Comparison of ENCODE assay signal across 20 mouse cellular contexts in the genomic region with DNA sequence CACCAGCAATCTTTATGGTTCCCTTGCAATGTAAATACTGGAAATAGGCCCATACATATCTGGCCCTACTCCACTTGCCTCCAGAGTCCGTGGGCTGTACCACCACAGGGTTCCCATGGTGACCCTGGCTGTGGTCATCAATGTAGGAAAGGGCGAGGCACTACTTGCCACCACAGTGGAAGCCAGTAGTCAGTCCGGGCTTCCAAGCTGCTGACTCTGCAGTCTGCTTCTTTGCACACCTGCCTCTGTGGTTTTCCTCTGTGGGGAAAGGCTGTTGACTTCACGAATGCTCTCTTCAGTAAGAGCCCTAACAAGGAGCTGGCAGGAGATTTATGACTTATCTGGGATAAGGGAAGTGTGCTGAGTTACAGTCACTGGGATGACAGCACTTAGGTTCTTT. TPM values are rescaled to one million over a fixed set of nuclear protein-coding genes. Genes with fewer than 3 reads are reported as not detected.
DNase-seq lines count a peak whose midpoint lies in the region; ATAC-seq and TF ChIP-seq lines count a peak whose summit lies in the region.
"Had no signal": no experiment of that assay in that cellular context is flagged by ENCODE, and none has a peak within 500 bp of the region (broad histone marks: within the 10 kb centered on the region; RNA-seq: fewer than 3 reads in every experiment).

No protein-coding gene starts in this region.

- H3K27me3 ChIP-seq in C2C12 (ENCODE audit: control insufficient read depth, insufficient read depth, insufficient read length): no peaks in the 10 kb centered on the region
- H3K27me3 ChIP-seq in intestine, postnatal 0 days (replicated peaks; ENCODE audit: control insufficient read depth, insufficient read depth, low read length): no peaks in the 10 kb centered on the region
- H3K27me3 ChIP-seq: embryonic facial prominence, embryonic 15.5 days; limb, embryonic 12.5 days; liver, embryonic 13.5 days; midbrain, embryonic 13.5 days; stomach, embryonic 15.5 days had no signal

- TF ChIP-seq CTCF in C2C12 (IDR thresholded peaks at IDR 0.05; ENCODE audit: control insufficient read depth, insufficient read depth, insufficient read length): no peak
- TF ChIP-seq CTCF in intestine, postnatal 0 days (IDR thresholded peaks at IDR 0.05; ENCODE audit: low read depth): no peak

- no peaks in the 10 kb centered on the region for H3K9me3 ChIP-seq in intestine, postnatal 0 days (ENCODE audit: control insufficient read depth)
- H3K9me3 ChIP-seq: embryonic facial prominence, embryonic 15.5 days; heart, embryonic 10.5 days; limb, embryonic 12.5 days; liver, embryonic 13.5 days; midbrain, embryonic 13.5 days; stomach, embryonic 15.5 days had no signal

- ATAC-seq in common myeloid progenitor, adult 5-6 weeks (replicated peaks; ENCODE audit: low read depth, poor library complexity, severe bottlenecking): peak; percentile 95
- peak; percentile 82 for ATAC-seq in intestine, postnatal 0 days
- ATAC-seq: midbrain, embryonic 13.5 days had no signal

- no peak overlapping the region for H3ac ChIP-seq in C2C12 (ENCODE audit: control insufficient read depth, insufficient read length, low read depth)

- no peaks in the 10 kb centered on the region for H3K36me3 ChIP-seq in C2C12 (ENCODE audit: control insufficient read depth, insufficient read depth)
- no peaks in the 10 kb centered on the region for H3K36me3 ChIP-seq in intestine, postnatal 0 days (ENCODE audit: control insufficient read depth, insufficient read depth)
- H3K36me3 ChIP-seq: embryonic facial prominence, embryonic 15.5 days; heart, embryonic 10.5 days; limb, embryonic 12.5 days; liver, embryonic 13.5 days; midbrain, embryonic 13.5 days; stomach, embryonic 15.5 days had no signal

- H3K79me3 ChIP-seq in C2C12 (ENCODE audit: low read depth): no peaks in the 10 kb centered on the region

- peak; percentile 29 to 47 for DNase-seq in thymus, postnatal 10 days (ENCODE audit: low spot score in 2 of 2)
- DNase-seq in right cerebral cortex, postnatal 36 days (ENCODE audit: low spot score in 2 of 2): no peak
- no peak for DNase-seq in adrenal gland, adult 8-10 months
- DNase-seq in gastrocnemius, postnatal 10 days: no peak
- DNase-seq in frontal cortex, postnatal 36 days (ENCODE audit: low spot score in 2 of 2): no peak
- DNase-seq: cerebellum, postnatal 10 days; gastrocnemius, postnatal 14 days; liver, embryonic 13.5 days; lung, embryonic 14.5 days; lung, postnatal 4 days had no signal

- 38% methylated on average over 4 of the region's 4 CpGs for WGBS in intestine, postnatal 0 days

- no peak overlapping the region for H3K9ac ChIP-seq in intestine, postnatal 0 days (ENCODE audit: low read depth, low read length)
- H3K9ac ChIP-seq: embryonic facial prominence, embryonic 15.5 days; limb, embryonic 12.5 days; liver, embryonic 13.5 days; lung, embryonic 14.5 days; midbrain, embryonic 13.5 days; stomach, embryonic 15.5 days had no signal

- H3K79me2 ChIP-seq in C2C12 (ENCODE audit: control insufficient read depth, insufficient read depth): no peaks in the 10 kb centered on the region

- H3K4me3 ChIP-seq in C2C12 (ENCODE audit: insufficient read depth, poor library complexity, severe bottlenecking): no peak overlapping the region
- no peak overlapping the region for H3K4me3 ChIP-seq in intestine, postnatal 0 days (ENCODE audit: low read depth, low read length)
- H3K4me3 ChIP-seq: embryonic facial prominence, embryonic 15.5 days; heart, embryonic 10.5 days; limb, embryonic 12.5 days; liver, embryonic 13.5 days; midbrain, embryonic 13.5 days; stomach, embryonic 15.5 days had no signal

- H3K27ac ChIP-seq in intestine, postnatal 0 days (ENCODE audit: low read depth, low read length): no peak overlapping the region
- H3K27ac ChIP-seq: embryonic facial prominence, embryonic 15.5 days; heart, embryonic 10.5 days; limb, embryonic 12.5 days; liver, embryonic 13.5 days; midbrain, embryonic 13.5 days; stomach, embryonic 15.5 days had no signal

- 0 out of 2 replicates have a peak, but pooled peaks cover 3% of the 10 kb centered on the region for H3K4me1 ChIP-seq in intestine, postnatal 0 days (replicated peaks; ENCODE audit: control insufficient read depth, insufficient read depth, low read length)
- H3K4me1 ChIP-seq: embryonic facial prominence, embryonic 15.5 days; limb, embryonic 12.5 days; liver, embryonic 13.5 days; midbrain, embryonic 13.5 days; stomach, embryonic 15.5 days had no signal

- no peak overlapping the region for H3K4me2 ChIP-seq in intestine, postnatal 0 days (replicated peaks; ENCODE audit: low read depth)
- H3K4me2 ChIP-seq: embryonic facial prominence, embryonic 15.5 days; limb, embryonic 12.5 days; liver, embryonic 13.5 days; lung, embryonic 14.5 days; midbrain, embryonic 13.5 days; stomach, embryonic 15.5 days had no signal

TF ChIP-seq in C2C12, 6 proteins besides CTCF, POLR2A, EP300 and RAD21:
- TF ChIP-seq MYOD1 (IDR thresholded peaks at IDR 0.05; ENCODE audit: control insufficient read depth, insufficient read length, low read depth) (peak; percentile 32), USF1 (IDR thresholded peaks at IDR 0.05; ENCODE audit: low read depth) (no peak), MAX (IDR thresholded peaks at IDR 0.05) (no peak), FOSL1 (IDR thresholded peaks at IDR 0.05; ENCODE audit: insufficient read depth, low read length, poor library complexity, severe bottlenecking) (no peak), CEBPB (IDR thresholded peaks at IDR 0.05; ENCODE audit: low read depth) (no peak), MYOG (IDR thresholded peaks at IDR 0.05; ENCODE audit: control insufficient read depth, extremely low read depth, insufficient read length) (no peak)

RNA-seq across cellular contexts. Expression of gene Asb14, which starts 15.6 kb away (rescaled TPM):
- not detected for polyA plus RNA-seq in C2C12 (2012; fragmentation: generic; extraction: Trizol)
- total RNA-seq in common myeloid progenitor, adult 5-6 weeks (2017): not detected in 2 replicates
- 0.08 TPM in 1 of 2 replicates, not detected in the other for polyA plus RNA-seq in intestine, postnatal 0 days (2015; fragmentation: Nextera tagmentation; extraction: Ambion mirVana)
- total RNA-seq in adrenal gland, adult 8-10 months (2022): not detected
- 10 to 100 TPM; 18.2 to 23.9 TPM for total RNA-seq in gastrocnemius, postnatal 10 days (2021)
- total RNA-seq: adrenal gland, adult 18-20 months; layer of hippocampus, postnatal 25 days had no signal
- polyA plus RNA-seq: limb, embryonic 12.5 days; liver, embryonic 13.5 days; lung, embryonic 14.5 days; midbrain, embryonic 13.5 days had no signal

Comparison
In these comparisons a context has a peak if more than half of its experiments do, and no peak if none do; other contexts are left out.
1. DNase-seq: peak in thymus, postnatal 10 days (2 of 2); none in right cerebral cortex, postnatal 36 days (0 of 2), adrenal gland, adult 8-10 months (single experiment), gastrocnemius, postnatal 10 days (single experiment) and frontal cortex, postnatal 36 days (0 of 2).
2. RNA of gene Asb14, which starts 15.6 kb away (total RNA-seq): 18.2 to 23.9 TPM in gastrocnemius, postnatal 10 days; not detected in common myeloid progenitor, adult 5-6 weeks and not detected in adrenal gland, adult 8-10 months; every median in the first group is over 10 times any median in the second.